ENCODE assay signal across 9 mouse cellular contexts in genomic region chr2:155928711-155929345, GRCm38 (mm10). TPM values are rescaled to one million over a fixed set of nuclear protein-coding genes. Genes with fewer than 3 reads are reported as not detected.
DNase-seq lines count a peak whose midpoint lies in the region; ATAC-seq lines count a peak whose summit lies in the region.
"Had no signal": no experiment of that assay in that cellular context is flagged by ENCODE, and none has a peak within 500 bp of the region (broad histone marks: within the 10 kb centered on the region; RNA-seq: fewer than 3 reads in every experiment).

No protein-coding gene starts in this region.

- no peak for ATAC-seq in megakaryocyte, adult 5-6 weeks (ENCODE audit: poor library complexity, severe bottlenecking)
- no peak for ATAC-seq in forebrain, embryonic 15.5 days (replicated peaks)
- no peak for ATAC-seq in stomach, embryonic 16.5 days (ENCODE audit: insufficient read depth, low FRiP score)

- intact Hi-C loops in left cerebral cortex, postnatal 36 days (cut with DNase I) = no loop called here

- peaks cover 12% of the 10 kb centered on the region for H3K36me3 ChIP-seq in megakaryocyte, embryonic 14.5 days (replicated peaks; ENCODE audit: low read length)
- H3K36me3 ChIP-seq in forebrain, embryonic 15.5 days = no peaks in the 10 kb centered on the region
- H3K36me3 ChIP-seq in limb, embryonic 10.5 days = peaks cover 21% of the 10 kb centered on the region
- no peaks in the 10 kb centered on the region for H3K36me3 ChIP-seq in stomach, embryonic 16.5 days (ENCODE audit: control insufficient read depth, insufficient read depth, low read length)

- H3K4me3 ChIP-seq in megakaryocyte, embryonic 14.5 days (replicated peaks) = peak overlapping the region; percentile 95
- H3K4me3 ChIP-seq in forebrain, embryonic 15.5 days = peak overlapping the region; percentile 66
- peak overlapping the region; percentile 78 for H3K4me3 ChIP-seq in limb, embryonic 10.5 days
- peak overlapping the region; percentile 73 for H3K4me3 ChIP-seq in stomach, embryonic 16.5 days (replicated peaks; ENCODE audit: low read length)

- peak overlapping the region; percentile 76 for H3K4me2 ChIP-seq in forebrain, embryonic 15.5 days (replicated peaks)
- H3K4me2 ChIP-seq in stomach, embryonic 16.5 days (ENCODE audit: low read depth, low read length) = peak overlapping the region; percentile 88

- H3K9me3 ChIP-seq in megakaryocyte, embryonic 14.5 days = no peaks in the 10 kb centered on the region
- no peaks in the 10 kb centered on the region for H3K9me3 ChIP-seq in forebrain, embryonic 15.5 days
- H3K9me3 ChIP-seq in limb, embryonic 10.5 days (replicated peaks) = no peaks in the 10 kb centered on the region
- H3K9me3 ChIP-seq in stomach, embryonic 16.5 days (replicated peaks; ENCODE audit: control insufficient read depth, low read length) = no peaks in the 10 kb centered on the region

- no peak overlapping the region for H3K27ac ChIP-seq in forebrain, embryonic 15.5 days (replicated peaks)
- H3K27ac ChIP-seq in limb, embryonic 10.5 days = peak overlapping the region; percentile 93
- H3K27ac ChIP-seq in stomach, embryonic 16.5 days (ENCODE audit: low read length) = peak overlapping the region; percentile 94

- no peaks in the 10 kb centered on the region for H3K27me3 ChIP-seq in megakaryocyte, embryonic 14.5 days (replicated peaks)
- H3K27me3 ChIP-seq in forebrain, embryonic 15.5 days = no peaks in the 10 kb centered on the region
- H3K27me3 ChIP-seq in limb, embryonic 10.5 days (ENCODE audit: low read depth, poor library complexity, severe bottlenecking) = no peaks in the 10 kb centered on the region
- no peaks in the 10 kb centered on the region for H3K27me3 ChIP-seq in stomach, embryonic 16.5 days (ENCODE audit: control insufficient read depth, insufficient read depth, low read length)

- H3K4me1 ChIP-seq in megakaryocyte, embryonic 14.5 days = peaks cover 42% of the 10 kb centered on the region
- H3K4me1 ChIP-seq in forebrain, embryonic 15.5 days = peaks cover 21% of the 10 kb centered on the region
- peaks cover 24% of the 10 kb centered on the region for H3K4me1 ChIP-seq in limb, embryonic 10.5 days
- H3K4me1 ChIP-seq in stomach, embryonic 16.5 days (ENCODE audit: control insufficient read depth, insufficient read depth, low read length) = peaks cover 12% of the 10 kb centered on the region

- DNase-seq in limb, embryonic 10.5 days (ENCODE audit: low spot score) = no peak
- no peak for DNase-seq in right cerebral cortex, postnatal 10 days (ENCODE audit: low spot score in 2 of 2)
- no peak for DNase-seq in left cerebral cortex, postnatal 36 days (ENCODE audit: low spot score in 2 of 2)
- no peak for DNase-seq in layer of hippocampus, postnatal 14 days (ENCODE audit: low spot score in 2 of 2)
- DNase-seq: thymus, adult 2 months had no signal

- no peak overlapping the region for H3K9ac ChIP-seq in forebrain, embryonic 15.5 days (replicated peaks)
- H3K9ac ChIP-seq in stomach, embryonic 16.5 days (ENCODE audit: low read length) = peak overlapping the region; percentile 82; the same call in 1 of the 2 replicates

- WGBS in forebrain, embryonic 15.5 days = 69% methylated on average over 7 of the region's 7 CpGs
- WGBS in limb, embryonic 10.5 days = 71% methylated on average over 7 of the region's 7 CpGs
- WGBS in stomach, embryonic 16.5 days = 66% methylated on average over 7 of the region's 7 CpGs

RNA-seq across cellular contexts. Expression of gene Uqcc1, which starts 1.3 kb away (rescaled TPM):
- 2.6 and 2.8 TPM in 2 replicates for polyA plus RNA-seq in megakaryocyte, embryonic 14.5 days (2012; ENCODE audit: insufficient read depth, low replicate concordance)
- 17.4 and 28.7 TPM in 2 replicates for total RNA-seq in megakaryocyte, adult 5-6 weeks (2015)
- 38.4 and 49.2 TPM in 2 replicates for total RNA-seq in megakaryocyte, adult 5-6 weeks (2017)
- 63.5 and 79.0 TPM in 2 replicates for polyA plus RNA-seq in forebrain, embryonic 15.5 days (2015; fragmentation: Nextera tagmentation; extraction: Ambion mirVana)
- polyA plus RNA-seq in limb, embryonic 10.5 days (2016; fragmentation: Nextera tagmentation; extraction: Ambion mirVana) = 78.6 and 83.1 TPM in 2 replicates
- polyA plus RNA-seq in stomach, embryonic 16.5 days (2015; fragmentation: Nextera tagmentation; extraction: Ambion mirVana) = 66.5 and 67.1 TPM in 2 replicates
- 10 to 100 TPM; 66.0 to 70.6 TPM for total RNA-seq in left cerebral cortex, postnatal 36 days (2021)
- total RNA-seq in layer of hippocampus, postnatal 14 days (2021) = 10 to 100 TPM; 58.4 to 70.1 TPM

RNA-seq across cellular contexts. Expression of gene Gm15557, which starts 11.7 kb away (rescaled TPM):
- polyA plus RNA-seq in megakaryocyte, embryonic 14.5 days (2012; ENCODE audit: insufficient read depth, low replicate concordance) = not detected in 2 replicates
- total RNA-seq in megakaryocyte, adult 5-6 weeks (2015) = not detected in 2 replicates
- not detected in 2 replicates for total RNA-seq in megakaryocyte, adult 5-6 weeks (2017)
- not detected in 2 replicates for polyA plus RNA-seq in forebrain, embryonic 15.5 days (2015; fragmentation: Nextera tagmentation; extraction: Ambion mirVana)
- polyA plus RNA-seq in limb, embryonic 10.5 days (2016; fragmentation: Nextera tagmentation; extraction: Ambion mirVana) = 0.13 and 0.18 TPM in 2 replicates
- polyA plus RNA-seq in stomach, embryonic 16.5 days (2015; fragmentation: Nextera tagmentation; extraction: Ambion mirVana) = not detected in 2 replicates
- total RNA-seq in left cerebral cortex, postnatal 36 days (2021) = not detected
- total RNA-seq in layer of hippocampus, postnatal 14 days (2021) = not detected
- polyA plus RNA-seq: thymus, adult 2 months had no signal

RNA-seq across cellular contexts. Expression of gene Gdf5, which starts 16.3 kb away (rescaled TPM):
- polyA plus RNA-seq in megakaryocyte, embryonic 14.5 days (2012; ENCODE audit: insufficient read depth, low replicate concordance) = not detected in 2 replicates
- not detected in 2 replicates for total RNA-seq in megakaryocyte, adult 5-6 weeks (2015)
- total RNA-seq in megakaryocyte, adult 5-6 weeks (2017) = not detected in 2 replicates
- 2.4 and 4.3 TPM in 2 replicates for polyA plus RNA-seq in forebrain, embryonic 15.5 days (2015; fragmentation: Nextera tagmentation; extraction: Ambion mirVana)
- 1.4 and 8.1 TPM in 2 replicates for polyA plus RNA-seq in limb, embryonic 10.5 days (2016; fragmentation: Nextera tagmentation; extraction: Ambion mirVana)
- 1.2 and 1.3 TPM in 2 replicates for polyA plus RNA-seq in stomach, embryonic 16.5 days (2015; fragmentation: Nextera tagmentation; extraction: Ambion mirVana)
- under 1 TPM in 1 of 2 experiments, not detected in 1; 0.27 TPM for total RNA-seq in left cerebral cortex, postnatal 36 days (2021)
- total RNA-seq in layer of hippocampus, postnatal 14 days (2021) = under 1 TPM; 0.43 to 0.69 TPM

RNA-seq across cellular contexts. Expression of gene Cep250, which starts 27.4 kb away (rescaled TPM):
- polyA plus RNA-seq in megakaryocyte, embryonic 14.5 days (2012; ENCODE audit: insufficient read depth, low replicate concordance) = 7.1 and 19.6 TPM in 2 replicates
- total RNA-seq in megakaryocyte, adult 5-6 weeks (2015) = 8.9 and 14.5 TPM in 2 replicates
- total RNA-seq in megakaryocyte, adult 5-6 weeks (2017) = 37.9 and 38.1 TPM in 2 replicates
- 18.9 and 19.2 TPM in 2 replicates for polyA plus RNA-seq in forebrain, embryonic 15.5 days (2015; fragmentation: Nextera tagmentation; extraction: Ambion mirVana)
- polyA plus RNA-seq in limb, embryonic 10.5 days (2016; fragmentation: Nextera tagmentation; extraction: Ambion mirVana) = 28.7 and 34.3 TPM in 2 replicates
- polyA plus RNA-seq in stomach, embryonic 16.5 days (2015; fragmentation: Nextera tagmentation; extraction: Ambion mirVana) = 12.3 and 16.3 TPM in 2 replicates
- total RNA-seq in left cerebral cortex, postnatal 36 days (2021) = 10 to 100 TPM; 18.3 to 20.4 TPM
- total RNA-seq in layer of hippocampus, postnatal 14 days (2021) = 10 to 100 TPM; 18.0 to 19.3 TPM

Comparison
In these comparisons a context has a peak if more than half of its experiments do, and no peak if none do; other contexts are left out.
1. RNA of gene Uqcc1, which starts 1.3 kb away (polyA plus RNA-seq): 63.5 to 79.0 TPM in forebrain, embryonic 15.5 days, 78.6 to 83.1 TPM in limb, embryonic 10.5 days and 66.5 to 67.1 TPM in stomach, embryonic 16.5 days; 2.6 to 2.8 TPM in megakaryocyte, embryonic 14.5 days; every median in the first group is over 10 times any median in the second.
2. Peak in every context shown above with its lines, with median percentiles within 50 percentile points of each other: H3K4me3 ChIP-seq.